Mouse (Mus musculus) stomach, embryonic 14.5 days (tissue): ENCODE data around the gene Cav1. TPM values are rescaled to one million over a fixed set of nuclear protein-coding genes. Genes with fewer than 3 reads are reported as not detected.

Source experiments
- ATAC-seq: fragments of 200-750 bp; cut with Nextera tagmentation; 2 replicates; pipeline ENCODE4 v1.8.0; 2017; ENCODE audit warnings: low read depth, moderate TSS enrichment; ENCODE audit not compliant: insufficient number of reproducible peaks, insufficient read depth, low FRiP score
- H3K27ac ChIP-seq: fragments of 300-500 bp; sonication (generic); 2 replicates; pipeline ENCODE4 v1.5.1; 2014; ENCODE audit warnings: mild to moderate bottlenecking, low read length, moderate library complexity, mixed read lengths
- H3K27me3 ChIP-seq: fragments of 300-500 bp; sonication (generic); 2 replicates; pipeline ENCODE4 v1.6.1; 2014; ENCODE audit warnings: low read length, control low read depth, mixed read lengths; ENCODE audit not compliant: control insufficient read depth, insufficient read depth
- H3K36me3 ChIP-seq: fragments of 300-500 bp; sonication (generic); 2 replicates; pipeline ENCODE4 v1.6.1; 2014; ENCODE audit warnings: mild to moderate bottlenecking, control low read depth, low read length, moderate library complexity, mixed read lengths; ENCODE audit not compliant: control insufficient read depth, insufficient read depth
- H3K4me1 ChIP-seq: fragments of 300-500 bp; sonication (generic); 2 replicates; pipeline ENCODE4 v1.6.1; 2014; ENCODE audit warnings: low read length, control low read depth, mixed read lengths; ENCODE audit not compliant: control insufficient read depth, insufficient read depth
- H3K4me2 ChIP-seq: fragments of 300-500 bp; sonication (generic); replicated peaks from 2 replicates; pipeline ENCODE4 v1.6.1; 2014; ENCODE audit warnings: low read depth, low read length, control low read depth
- H3K4me3 ChIP-seq: fragments of 300-500 bp; sonication (generic); 2 replicates; pipeline ENCODE4 v1.5.1; 2014; ENCODE audit warnings: low read depth, low read length, control low read depth
- H3K9ac ChIP-seq: fragments of 300-500 bp; sonication (generic); replicated peaks from 2 replicates; pipeline ENCODE4 v1.6.1; 2014; ENCODE audit warnings: low read depth, mild to moderate bottlenecking, control low read depth, low read length, moderate library complexity, mixed read lengths
- H3K9me3 ChIP-seq: fragments of 300-500 bp; sonication (generic); 2 replicates; pipeline ENCODE4 v1.6.1; 2016; ENCODE audit warnings: low read depth, low read length, control low read depth; ENCODE audit not compliant: control insufficient read depth
- WGBS: fragments of 180-500 bp; shearing (Covaris S2); extraction: QIAGEN DNeasy Blood & Tissue Kit; methylation state at CpG from one replicate; pipeline ENCODE4 v1.1.7; 2014; 5-methylcytosine and 5-hydroxymethylcytosine counted together
- polyA plus RNA-seq: library from polyadenylated mRNA; unstranded; fragments of >200 nt; fragmentation: Nextera tagmentation; extraction: Ambion mirVana; gene quantifications from 2 replicates; pipeline ENCODE4 v1.2.1, GENCODE M21; 2014

Gene Cav1
- polyA plus RNA-seq, 1 experiment from 2014 or later, result 350 TPM

GRCm38 (mm10) chr6:17374326-17374725 lies 68.2 kb downstream of the Cav1 start:
- H3K4me2 ChIP-seq, result no peak overlapping the region
- no peaks in the 10 kb centered on the region for H3K36me3 ChIP-seq
- 88% methylated on average over 5 of the region's 5 CpGs for WGBS
- no peaks in the 10 kb centered on the region for H3K9me3 ChIP-seq
- H3K4me3 ChIP-seq, result no peak overlapping the region
- ATAC-seq, result no peak
- H3K27me3 ChIP-seq, result no peaks in the 10 kb centered on the region
- no peak overlapping the region for H3K27ac ChIP-seq
- H3K9ac ChIP-seq, result no peak overlapping the region
- H3K4me1 ChIP-seq, result no peaks in the 10 kb centered on the region

- Histone ChIP-seq H3K9me3 (no peaks in the 10 kb centered on the region), H3K4me1 (no peaks in the 10 kb centered on the region), H3K36me3 (no peaks in the 10 kb centered on the region), H3K4me3 (no peak overlapping the region), H3K27me3 (no peaks in the 10 kb centered on the region), H3K27ac (no peak overlapping the region), H3K9ac (no peak overlapping the region), H3K4me2 (no peak overlapping the region)
- WGBS, result 55% methylated on average over 2 of the region's 2 CpGs
- ATAC-seq, result no peak
Measured at GRCm38 (mm10) chr6:17377371-17377770, 71.2 kb downstream of the Cav1 start.

DNA sequence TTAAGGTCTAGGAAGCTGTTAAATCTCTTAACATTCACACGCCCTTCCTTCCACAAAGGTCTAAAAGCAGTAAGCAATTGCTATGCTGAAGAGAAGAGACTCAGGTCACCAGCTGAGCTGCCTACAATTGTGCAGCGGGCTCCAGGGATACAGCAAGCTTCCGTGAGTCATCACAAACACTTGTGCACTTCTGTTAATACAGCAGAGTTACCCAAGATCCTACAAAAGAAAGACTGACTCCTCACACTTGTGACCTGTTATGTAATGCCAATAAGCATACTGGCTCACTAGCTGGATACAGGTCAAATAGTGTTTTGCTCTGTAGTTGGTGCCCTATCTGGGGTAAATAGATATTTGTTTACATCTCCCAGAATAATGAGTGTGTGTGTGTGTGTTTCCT lies 74.0 kb downstream of the Cav1 start:
- WGBS, result 87% methylated on average over 3 of the region's 3 CpGs
- H3K4me3 ChIP-seq, result no peak overlapping the region
- ATAC-seq, result no peak
- H3K27me3 ChIP-seq, result no peaks in the 10 kb centered on the region
- no peaks in the 10 kb centered on the region for H3K36me3 ChIP-seq
- H3K9ac ChIP-seq, result no peak overlapping the region
- H3K9me3 ChIP-seq, result no peaks in the 10 kb centered on the region
- no peaks in the 10 kb centered on the region for H3K4me1 ChIP-seq
- no peak overlapping the region for H3K4me2 ChIP-seq
- H3K27ac ChIP-seq, result no peak overlapping the region

DNA sequence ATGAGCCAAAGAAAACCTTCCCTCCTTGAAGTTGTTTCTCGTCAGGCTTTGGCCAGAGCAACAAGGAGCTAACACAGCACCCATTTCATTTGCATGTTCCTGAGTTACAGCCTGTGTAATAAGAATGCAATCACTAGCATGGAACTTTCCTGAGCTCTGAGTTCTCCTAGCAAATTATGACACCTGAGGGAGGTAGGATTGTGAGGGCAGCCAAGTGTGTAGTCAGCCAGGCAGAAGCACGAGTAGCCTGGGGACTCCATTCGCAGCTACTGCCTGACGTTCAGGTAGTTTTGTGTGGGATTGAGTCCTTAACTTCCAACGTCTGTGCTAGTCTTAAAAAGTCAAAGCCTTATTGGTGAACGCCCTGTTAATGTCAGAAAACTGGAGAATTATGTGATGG lies 75.6 kb downstream of the Cav1 start:
- H3K4me3 ChIP-seq, result no peak overlapping the region
- no peak overlapping the region for H3K9ac ChIP-seq
- no peaks in the 10 kb centered on the region for H3K27me3 ChIP-seq
- no peak overlapping the region for H3K4me2 ChIP-seq
- no peaks in the 10 kb centered on the region for H3K4me1 ChIP-seq
- no peak for ATAC-seq
- H3K27ac ChIP-seq, result no peak overlapping the region
- no peaks in the 10 kb centered on the region for H3K9me3 ChIP-seq
- H3K36me3 ChIP-seq, result no peaks in the 10 kb centered on the region
- 82% methylated on average over 6 of the region's 6 CpGs for WGBS

GRCm38 (mm10) chr6:17385531-17385930 lies 79.4 kb downstream of the Cav1 start:
- Histone ChIP-seq H3K4me2 (no peak overlapping the region), H3K9me3 (no peaks in the 10 kb centered on the region), H3K4me3 (no peak overlapping the region), H3K27me3 (no peaks in the 10 kb centered on the region), H3K27ac (no peak overlapping the region), H3K36me3 (no peaks in the 10 kb centered on the region), H3K4me1 (no peaks in the 10 kb centered on the region), H3K9ac (no peak overlapping the region)
- WGBS, result 83% methylated on average over 5 of the region's 5 CpGs
- ATAC-seq, result no peak

DNA sequence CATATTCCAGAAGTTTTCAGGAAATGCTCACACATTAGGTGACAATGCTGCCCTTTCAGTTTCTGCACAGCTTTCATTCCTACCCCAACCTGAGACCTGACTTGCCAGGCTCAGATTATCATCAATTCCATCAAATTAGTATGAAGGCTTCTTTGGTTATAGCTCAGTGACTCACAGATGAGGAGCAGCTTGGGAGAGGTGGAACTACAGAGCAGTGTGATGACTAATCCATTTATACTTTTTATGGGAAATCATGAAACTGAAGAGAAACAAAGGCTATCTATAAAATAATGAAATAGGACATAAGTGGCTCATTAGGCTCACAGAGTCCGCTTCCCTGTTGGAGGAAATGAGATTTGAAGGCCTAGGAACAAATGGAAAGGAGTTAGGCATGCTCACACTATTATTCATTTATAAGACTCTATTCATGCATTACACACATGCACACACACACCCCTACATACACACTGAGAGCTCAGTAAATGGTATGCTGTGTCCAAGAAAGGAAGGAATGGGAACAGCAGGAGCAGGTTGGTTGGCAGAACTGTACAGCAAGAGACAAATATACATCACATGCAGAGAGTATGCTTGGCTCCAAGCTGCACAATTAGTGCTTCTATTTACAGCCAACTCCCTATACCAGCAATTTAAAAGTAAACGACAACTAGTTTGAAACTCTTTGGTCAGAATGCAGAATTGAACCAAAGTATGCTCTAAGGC lies 82.0 kb downstream of the Cav1 start:
- Histone ChIP-seq H3K4me3 (no peak overlapping the region), H3K9me3 (no peaks in the 10 kb centered on the region), H3K9ac (no peak overlapping the region), H3K4me1 (no peaks in the 10 kb centered on the region), H3K4me2 (no peak overlapping the region), H3K27ac (no peak overlapping the region), H3K27me3 (no peaks in the 10 kb centered on the region), H3K36me3 (no peaks in the 10 kb centered on the region)
- WGBS, result 84% methylated on average over 2 of the region's 2 CpGs
- no peak for ATAC-seq

Other genes with a start within 250 kb of the Cav1 start
- gene Tes, start 241.2 kb upstream of the Cav1 start, polyA plus RNA-seq, result 142 and 144 TPM in 2 replicates
- gene Cav2, start 25.1 kb upstream of the Cav1 start, polyA plus RNA-seq, result 49.5 and 58.0 TPM in 2 replicates
- 15.8 and 16.4 TPM in 2 replicates for gene Met, start 157.5 kb downstream of the Cav1 start, polyA plus RNA-seq